Mouse (Mus musculus) E14TG2a.4 (cell line): Measurements from ENCODE around the gene Ddx50.

ENCODE experiments used
- CTCF ChIP-seq: conservative IDR thresholded peaks from 2 replicates; pipeline ENCODE4 v1.5.1; 2014; ENCODE audit warnings: low read length
- NANOG ChIP-seq: IDR thresholded peaks from 2 replicates; pipeline ENCODE4 v1.6.1; 2014; ENCODE audit warnings: borderline replicate concordance, low read length, mixed read lengths
- POU5F1 ChIP-seq: IDR thresholded peaks from 2 replicates; pipeline ENCODE4 v1.6.1; 2014; ENCODE audit warnings: low read length, borderline replicate concordance

- no peak for TF ChIP-seq CTCF
- no peak for TF ChIP-seq POU5F1
- no peak for TF ChIP-seq NANOG
Observed at GRCm38 (mm10) chr10:62687032-62687674, 36.1 kb upstream of the Ddx50 start.
